Mouse (Mus musculus) skeletal muscle tissue, postnatal 0 days (tissue): Measurements from ENCODE around the gene Klf17. TPM values are rescaled to one million over a fixed set of nuclear protein-coding genes. Genes with fewer than 3 reads are reported as not detected.

ENCODE experiments used
- polyA plus RNA-seq: library from polyadenylated mRNA; unstranded; fragments of >200 nt; fragmentation: Nextera tagmentation; extraction: Ambion mirVana; gene quantifications from 2 replicates; pipeline ENCODE4 v1.2.1, GENCODE M21; 2015

Klf17 gene
- not detected in 2 replicates for polyA plus RNA-seq

DNA sequence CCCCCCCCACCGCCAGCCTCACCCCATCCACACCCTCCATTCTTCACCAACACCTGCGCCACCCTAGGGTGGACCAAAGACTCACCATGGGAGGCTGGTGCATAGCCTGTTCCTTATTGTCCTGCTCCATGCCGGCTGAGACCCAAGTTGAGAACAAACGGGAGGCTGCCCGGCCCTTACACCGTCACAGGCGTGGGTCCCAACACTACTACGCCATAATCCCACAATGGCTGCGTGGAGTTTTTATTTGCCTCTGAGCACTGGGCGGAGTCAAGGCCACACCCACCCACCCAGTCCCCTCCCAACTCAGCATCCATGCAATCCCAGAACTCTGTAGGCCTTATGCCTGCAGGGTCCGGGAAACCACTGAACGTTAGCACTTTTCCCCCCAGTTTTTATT is at the start of gene Klf17:
Klf17 (minus strand) TSS at position 233 of the 400 bp plus-strand sequence.

DNA sequence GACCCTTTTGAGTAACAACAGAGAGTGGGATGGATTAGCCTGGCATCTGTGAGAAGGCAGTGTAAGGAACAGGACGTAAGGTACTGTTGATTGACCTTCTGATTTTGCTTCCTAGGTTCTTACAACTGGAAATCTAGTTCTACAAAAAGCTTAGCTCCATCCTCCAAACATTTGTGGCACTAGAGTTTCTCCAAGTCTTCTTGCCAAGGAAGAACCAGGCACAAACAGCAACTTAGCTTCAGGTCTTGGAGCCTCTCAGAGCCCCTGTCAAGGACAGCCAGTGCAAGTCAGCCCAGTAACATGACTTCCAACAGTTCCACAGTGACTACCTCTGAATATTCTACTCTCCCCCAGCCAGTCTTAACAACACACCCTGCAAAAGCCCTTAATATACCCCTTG is 41.3 kb downstream of the Klf17 start, which contains the start of gene Gm12845:
Gm12845 (plus strand) TSS at position 301 of the 400 bp plus-strand sequence.

Other genes starting within 250 kb of the Klf17 start
- gene Eri3, start 215.3 kb downstream of the Klf17 start, polyA plus RNA-seq, result 86.0 and 89.4 TPM in 2 replicates
- 33.4 and 36.9 TPM in 2 replicates for gene Dmap1, start 83.4 kb downstream of the Klf17 start, polyA plus RNA-seq
- gene Gm12845, start 41.2 kb downstream of the Klf17 start, polyA plus RNA-seq, result not detected in 2 replicates
- gene Slc6a9, start 68.9 kb upstream of the Klf17 start, polyA plus RNA-seq, result 2.7 and 2.9 TPM in 2 replicates
- 0.46 and 0.53 TPM in 2 replicates for gene Ccdc24, start 106.9 kb upstream of the Klf17 start, polyA plus RNA-seq
- 10.1 and 10.3 TPM in 2 replicates for gene B4galt2, start 117.8 kb upstream of the Klf17 start, polyA plus RNA-seq
- gene Atp6v0b, start 121.7 kb upstream of the Klf17 start, polyA plus RNA-seq, result 138 and 139 TPM in 2 replicates
- 4.3 and 4.8 TPM in 2 replicates for gene Dph2, start 126.4 kb upstream of the Klf17 start, polyA plus RNA-seq
- 62.7 and 74.9 TPM in 2 replicates for gene Ipo13, start 149.4 kb upstream of the Klf17 start, polyA plus RNA-seq
- gene Artn, start 164.1 kb upstream of the Klf17 start, polyA plus RNA-seq, result 1.3 and 1.4 TPM in 2 replicates